Comparison of ENCODE assay signal across 8 mouse cellular contexts in the genomic region with DNA sequence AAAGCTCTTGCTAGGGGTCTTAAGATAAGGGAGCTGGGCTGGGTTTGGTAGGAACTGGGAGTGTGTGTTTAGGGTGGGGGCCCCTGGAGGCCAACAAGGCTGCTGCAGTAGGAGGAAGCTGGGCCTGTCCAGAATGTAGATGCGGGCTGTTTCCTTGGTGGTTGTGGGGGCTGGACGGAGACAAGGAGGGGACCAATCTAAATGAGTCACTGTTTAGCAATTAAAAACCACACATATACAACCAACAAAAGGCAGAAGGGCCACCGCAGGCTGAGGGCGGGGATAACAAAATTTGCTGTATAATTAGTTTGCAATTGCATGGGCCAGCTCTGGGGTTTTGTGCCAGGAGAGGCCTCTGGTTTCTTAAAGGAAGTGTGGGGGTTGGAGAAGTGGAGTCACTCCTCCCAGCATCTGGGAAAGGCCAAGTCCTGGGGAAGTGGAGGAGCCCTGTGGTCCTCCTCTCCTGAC. TPM values are rescaled to one million over a fixed set of nuclear protein-coding genes. Genes with fewer than 3 reads are reported as not detected.
DNase-seq lines count a peak whose midpoint lies in the region; ATAC-seq and TF ChIP-seq lines count a peak whose summit lies in the region.

No protein-coding gene starts in this region.

- WGBS in embryonic facial prominence, embryonic 11.5 days, result 4% methylated on average over 4 of the region's 4 CpGs
- WGBS in heart, embryonic 12.5 days, result 4% methylated on average over 4 of the region's 4 CpGs
- WGBS in kidney, embryonic 14.5 days, result 4% methylated on average over 4 of the region's 4 CpGs
- WGBS in lung, postnatal 0 days, result 0% methylated on average over 4 of the region's 4 CpGs

- ATAC-seq in embryonic facial prominence, embryonic 11.5 days (replicated peaks; ENCODE audit: insufficient number of reproducible peaks, low FRiP score, low TSS enrichment, low read depth), result no peak; the same call in 1 of the 2 replicates
- ATAC-seq in heart, embryonic 12.5 days (ENCODE audit: insufficient number of reproducible peaks, low FRiP score), result peak; percentile 15
- ATAC-seq in kidney, embryonic 14.5 days (ENCODE audit: low FRiP score, low TSS enrichment), result no peak
- 0 out of 2 replicates have a peak, but pooled peaks have one; percentile 0 for ATAC-seq in lung, postnatal 0 days

- TF ChIP-seq POLR2A in testis, adult 2 months (IDR thresholded peaks at IDR 0.05; ENCODE audit: control insufficient read depth, low read depth, low read length), result no peak

- no peaks in the 10 kb centered on the region for H3K36me3 ChIP-seq in testis, adult 2 months (ENCODE audit: control insufficient read depth, insufficient read depth, low read length)
- no peaks in the 10 kb centered on the region; the same call in none of the 2 replicates for H3K36me3 ChIP-seq in embryonic facial prominence, embryonic 11.5 days (replicated peaks; ENCODE audit: control insufficient read depth, insufficient read depth, low read depth, low read length)
- peaks cover 36% of the 10 kb centered on the region for H3K36me3 ChIP-seq in heart, embryonic 12.5 days
- peaks cover 29% of the 10 kb centered on the region for H3K36me3 ChIP-seq in kidney, embryonic 14.5 days (ENCODE audit: control insufficient read depth, insufficient read depth, low read length)
- H3K36me3 ChIP-seq in lung, postnatal 0 days (ENCODE audit: insufficient read depth, low read length), result peaks cover 7% of the 10 kb centered on the region; the same call in 1 of the 2 replicates

- peaks cover 24% of the 10 kb centered on the region for H3K4me1 ChIP-seq in testis, adult 2 months (ENCODE audit: control insufficient read depth, insufficient read depth, low read length)
- H3K4me1 ChIP-seq in embryonic facial prominence, embryonic 11.5 days (ENCODE audit: control insufficient read depth, insufficient read depth, low read length), result peaks cover 3% of the 10 kb centered on the region
- H3K4me1 ChIP-seq in heart, embryonic 12.5 days (replicated peaks), result peaks cover 51% of the 10 kb centered on the region
- H3K4me1 ChIP-seq in kidney, embryonic 14.5 days (ENCODE audit: control insufficient read depth, insufficient read depth, low read length), result peaks cover 45% of the 10 kb centered on the region
- H3K4me1 ChIP-seq in lung, postnatal 0 days (ENCODE audit: insufficient read depth, low read depth, low read length), result peaks cover 29% of the 10 kb centered on the region

- no peaks in the 10 kb centered on the region for H3K27me3 ChIP-seq in testis, adult 2 months (ENCODE audit: control insufficient read depth, insufficient read depth, low read length)
- no peaks in the 10 kb centered on the region for H3K27me3 ChIP-seq in embryonic facial prominence, embryonic 11.5 days (ENCODE audit: control insufficient read depth, insufficient read depth, low read length)
- H3K27me3 ChIP-seq in heart, embryonic 12.5 days (replicated peaks), result no peaks in the 10 kb centered on the region
- no peaks in the 10 kb centered on the region for H3K27me3 ChIP-seq in kidney, embryonic 14.5 days (ENCODE audit: control insufficient read depth, insufficient read depth, low read length)
- no peaks in the 10 kb centered on the region for H3K27me3 ChIP-seq in lung, postnatal 0 days (replicated peaks; ENCODE audit: insufficient read depth, low read length)

- no peak for DNase-seq in testis, postnatal 14 days (ENCODE audit: low spot score)
- DNase-seq in embryonic facial prominence, embryonic 11.5 days (ENCODE audit: low spot score), result peak; percentile 43
- no peak for DNase-seq in lung, postnatal 0 days (ENCODE audit: low spot score)
- DNase-seq in spleen, postnatal 36 days (ENCODE audit: low spot score in 2 of 2), result peak; percentile 63 to 72
- no peak for DNase-seq in cerebellum, postnatal 4 days (ENCODE audit: low spot score in 2 of 2)

- no peaks in the 10 kb centered on the region for H3K9me3 ChIP-seq in embryonic facial prominence, embryonic 11.5 days (replicated peaks; ENCODE audit: control insufficient read depth, low read length)
- H3K9me3 ChIP-seq in heart, embryonic 12.5 days (replicated peaks), result no peaks in the 10 kb centered on the region
- H3K9me3 ChIP-seq in kidney, embryonic 14.5 days (ENCODE audit: control insufficient read depth, low read length), result no peaks in the 10 kb centered on the region
- no peaks in the 10 kb centered on the region for H3K9me3 ChIP-seq in lung, postnatal 0 days (ENCODE audit: low read length)

- H3K4me2 ChIP-seq in embryonic facial prominence, embryonic 11.5 days (ENCODE audit: low read depth, low read length), result peak overlapping the region; percentile 94
- H3K4me2 ChIP-seq in heart, embryonic 12.5 days, result peak overlapping the region; percentile 83
- H3K4me2 ChIP-seq in kidney, embryonic 14.5 days (replicated peaks; ENCODE audit: low read depth, low read length), result peak overlapping the region; percentile 90
- H3K4me2 ChIP-seq in lung, postnatal 0 days (replicated peaks; ENCODE audit: low read depth, low read length), result peak overlapping the region; percentile 66

- peak overlapping the region; percentile 97 for H3K9ac ChIP-seq in embryonic facial prominence, embryonic 11.5 days (replicated peaks; ENCODE audit: low read length)
- peak overlapping the region; percentile 100 for H3K9ac ChIP-seq in heart, embryonic 12.5 days
- peak overlapping the region; percentile 99 for H3K9ac ChIP-seq in kidney, embryonic 14.5 days (ENCODE audit: low read depth, low read length)
- peak overlapping the region; percentile 97 for H3K9ac ChIP-seq in lung, postnatal 0 days (replicated peaks; ENCODE audit: low read depth)

- TF ChIP-seq EP300 in lung, postnatal 0 days (IDR thresholded peaks at IDR 0.05), result peak; percentile 50

- H3K27ac ChIP-seq in testis, adult 2 months (ENCODE audit: control insufficient read depth, insufficient read depth, low read depth, low read length), result peak overlapping the region; percentile 62; the same call in 1 of the 2 replicates
- H3K27ac ChIP-seq in embryonic facial prominence, embryonic 11.5 days (replicated peaks; ENCODE audit: low read depth, low read length), result peak overlapping the region; percentile 97
- peak overlapping the region; percentile 99 for H3K27ac ChIP-seq in heart, embryonic 12.5 days (ENCODE audit: poor library complexity, severe bottlenecking)
- peak overlapping the region; percentile 100 for H3K27ac ChIP-seq in kidney, embryonic 14.5 days (ENCODE audit: low read depth, low read length)
- H3K27ac ChIP-seq in lung, postnatal 0 days (ENCODE audit: low read length), result peak overlapping the region; percentile 100

- H3K4me3 ChIP-seq in testis, adult 2 months (ENCODE audit: control insufficient read depth, low read depth, low read length), result peak overlapping the region; percentile 68
- peak overlapping the region; percentile 93 for H3K4me3 ChIP-seq in embryonic facial prominence, embryonic 11.5 days (ENCODE audit: low read depth, low read length)
- peak overlapping the region; percentile 96 for H3K4me3 ChIP-seq in heart, embryonic 12.5 days
- peak overlapping the region; percentile 98 for H3K4me3 ChIP-seq in kidney, embryonic 14.5 days (ENCODE audit: low read length)
- peak overlapping the region; percentile 93 for H3K4me3 ChIP-seq in lung, postnatal 0 days (ENCODE audit: low read depth, low read length)

- no peak for TF ChIP-seq CTCF in testis, adult 2 months (IDR thresholded peaks at IDR 0.05; ENCODE audit: control insufficient read depth, insufficient read depth, insufficient replicate concordance, low read depth, low read length)
- TF ChIP-seq CTCF in lung, postnatal 0 days (IDR thresholded peaks at IDR 0.05), result peak; percentile 61

RNA-seq across cellular contexts. Expression of a gene that starts 2.6 kb away (rescaled TPM):
- 2.1 and 2.6 TPM in 2 replicates for polyA plus RNA-seq in testis, adult 2 months (2012; rRNA removed)
- polyA plus RNA-seq in embryonic facial prominence, embryonic 11.5 days (2014; fragmentation: Nextera tagmentation; extraction: Ambion mirVana), result 17.8 and 18.6 TPM in 2 replicates
- 24.1 and 24.2 TPM in 2 replicates for polyA plus RNA-seq in heart, embryonic 12.5 days (2016; fragmentation: Nextera tagmentation; extraction: Ambion mirVana)
- 28.3 and 35.6 TPM in 2 replicates for polyA plus RNA-seq in kidney, embryonic 14.5 days (2014; fragmentation: Nextera tagmentation; extraction: Ambion mirVana)
- polyA plus RNA-seq in lung, postnatal 0 days (2015; fragmentation: Nextera tagmentation; extraction: Ambion mirVana), result 34.1 and 34.8 TPM in 2 replicates

Comparison
In these comparisons a context has a peak if more than half of its experiments do, and no peak if none do; other contexts are left out.
1. DNase-seq: peak in embryonic facial prominence, embryonic 11.5 days (single experiment) and spleen, postnatal 36 days (2 of 2); none in testis, postnatal 14 days (single experiment), lung, postnatal 0 days (single experiment) and cerebellum, postnatal 4 days (0 of 2).
2. ATAC-seq: peak in heart, embryonic 12.5 days (single experiment) and lung, postnatal 0 days (single experiment); none in embryonic facial prominence, embryonic 11.5 days (single experiment) and kidney, embryonic 14.5 days (single experiment).
3. Peak in every context shown above with its lines, with median percentiles within 50 percentile points of each other: H3K27ac ChIP-seq, H3K4me3 ChIP-seq, H3K4me2 ChIP-seq and H3K9ac ChIP-seq.